8 mouse cellular contexts compared by ENCODE assay signal in the genomic region with DNA sequence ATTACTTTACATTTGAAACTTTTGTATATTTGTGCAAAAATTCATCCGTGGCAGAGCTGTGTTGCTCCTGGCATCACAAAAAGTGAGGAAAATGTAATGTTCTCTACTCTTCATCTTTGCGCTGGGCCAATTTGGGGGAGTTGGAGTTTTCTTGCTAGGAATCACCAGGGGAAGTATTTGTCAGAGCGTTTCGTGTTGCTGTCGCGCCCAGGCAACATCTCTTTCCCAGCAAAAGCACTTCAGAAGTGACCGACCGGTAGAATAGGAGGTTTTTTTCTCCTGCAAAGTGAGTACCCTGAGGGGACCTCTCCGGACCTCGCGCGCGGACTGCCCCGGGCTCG. TPM values are rescaled to one million over a fixed set of nuclear protein-coding genes. Genes with fewer than 3 reads are reported as not detected.
DNase-seq lines count a peak whose midpoint lies in the region; ATAC-seq and TF ChIP-seq lines count a peak whose summit lies in the region.

No protein-coding gene starts in this region.

- peaks cover 5% of the 10 kb centered on the region for H3K36me3 ChIP-seq in heart, embryonic 12.5 days
- H3K36me3 ChIP-seq in forebrain, embryonic 13.5 days (ENCODE audit: poor library complexity, severe bottlenecking): peaks cover 6% of the 10 kb centered on the region; the same call in 1 of the 2 replicates
- H3K36me3 ChIP-seq in liver, embryonic 14.5 days (replicated peaks; ENCODE audit: control insufficient read depth, insufficient read depth, low read depth): no peaks in the 10 kb centered on the region

- no peak for TF ChIP-seq EP300 in liver, embryonic 14.5 days (IDR thresholded peaks at IDR 0.05; ENCODE audit: low read depth)

- no peak for ATAC-seq in heart, embryonic 12.5 days (ENCODE audit: insufficient number of reproducible peaks, low FRiP score)
- ATAC-seq in CD4-positive, CD25-positive, alpha-beta regulatory T cell, adult 4 months: peak; percentile 0
- no peak for ATAC-seq in forebrain, embryonic 13.5 days
- no peak for ATAC-seq in liver, embryonic 14.5 days (ENCODE audit: insufficient read depth)

- peaks cover 21% of the 10 kb centered on the region for H3K4me1 ChIP-seq in heart, embryonic 12.5 days (replicated peaks)
- H3K4me1 ChIP-seq in forebrain, embryonic 13.5 days: peaks cover 45% of the 10 kb centered on the region
- H3K4me1 ChIP-seq in liver, embryonic 14.5 days (replicated peaks; ENCODE audit: control insufficient read depth in 2 of 2, insufficient read depth in 2 of 2, low read length in 1 of 2): peaks cover 18 to 22% of the 10 kb centered on the region in 2 experiments

- WGBS in heart, embryonic 12.5 days: under 1% methylated on average over 15 of the region's 15 CpGs
- WGBS in forebrain, embryonic 13.5 days: 2% methylated on average over 15 of the region's 15 CpGs
- WGBS in liver, embryonic 14.5 days (ENCODE audit: insufficient replicate concordance): 3% methylated on average over 14 of the region's 15 CpGs

- H3K4me3 ChIP-seq in heart, embryonic 12.5 days: peak overlapping the region; percentile 73
- peak overlapping the region; percentile 85 for H3K4me3 ChIP-seq in forebrain, embryonic 13.5 days
- H3K4me3 ChIP-seq in liver, embryonic 14.5 days (ENCODE audit: insufficient read depth in 1 of 2, low read depth in 2 of 2, low read length in 2 of 2): peak overlapping the region; percentile 77 to 92

- no peak for DNase-seq in heart, postnatal 4 days
- DNase-seq in liver, embryonic 14.5 days (ENCODE audit: low read depth in 3 of 3, low spot score in 3 of 3): peak in 1 of 3 experiments; percentile 14
- DNase-seq in ovary, adult 18-20 months (ENCODE audit: low spot score): no peak
- no peak for DNase-seq in cerebellum, postnatal 14 days
- no peak for DNase-seq in urinary bladder, adult 2 months (ENCODE audit: low spot score)

- peak overlapping the region; percentile 45 for H3K9ac ChIP-seq in heart, embryonic 12.5 days
- peak overlapping the region; percentile 94 for H3K9ac ChIP-seq in forebrain, embryonic 13.5 days
- peak overlapping the region; percentile 98 for H3K9ac ChIP-seq in liver, embryonic 14.5 days (replicated peaks)

- H3K27me3 ChIP-seq in heart, embryonic 12.5 days (replicated peaks): no peaks in the 10 kb centered on the region
- H3K27me3 ChIP-seq in forebrain, embryonic 13.5 days: no peaks in the 10 kb centered on the region
- H3K27me3 ChIP-seq in liver, embryonic 14.5 days (ENCODE audit: control insufficient read depth, insufficient read depth, low read length): no peaks in the 10 kb centered on the region

- no peaks in the 10 kb centered on the region for H3K9me3 ChIP-seq in heart, embryonic 12.5 days (replicated peaks)
- no peaks in the 10 kb centered on the region for H3K9me3 ChIP-seq in forebrain, embryonic 13.5 days (replicated peaks)
- H3K9me3 ChIP-seq in liver, embryonic 14.5 days (ENCODE audit: control insufficient read depth, low read length): no peaks in the 10 kb centered on the region

- TF ChIP-seq CTCF in liver, embryonic 14.5 days (IDR thresholded peaks at IDR 0.05; ENCODE audit: low read depth): no peak

- H3K4me2 ChIP-seq in heart, embryonic 12.5 days: peak overlapping the region; percentile 63
- H3K4me2 ChIP-seq in forebrain, embryonic 13.5 days: peak overlapping the region; percentile 85
- peak overlapping the region; percentile 81 for H3K4me2 ChIP-seq in liver, embryonic 14.5 days (ENCODE audit: low read depth)

- peak overlapping the region; percentile 95 for H3K27ac ChIP-seq in heart, embryonic 12.5 days (ENCODE audit: poor library complexity, severe bottlenecking)
- H3K27ac ChIP-seq in forebrain, embryonic 13.5 days: peak overlapping the region; percentile 82; the same call in 1 of the 2 replicates
- H3K27ac ChIP-seq in liver, embryonic 14.5 days: peak overlapping the region; percentile 75

RNA-seq across cellular contexts. Expression of a gene that starts 4.5 kb away (rescaled TPM):
- 2.0 TPM in 2 replicates for polyA plus RNA-seq in heart, embryonic 12.5 days (2016; fragmentation: Nextera tagmentation; extraction: Ambion mirVana)
- total RNA-seq in heart, postnatal 4 days (2021): 1 to 10 TPM; 1.1 to 1.5 TPM
- 1 to 10 TPM; 3.2 to 3.4 TPM for polyA plus RNA-seq in CD4-positive, CD25-positive, alpha-beta regulatory T cell, adult 4 months (2017; shearing (Covaris generic))
- 4.7 TPM in 2 replicates for polyA plus RNA-seq in forebrain, embryonic 13.5 days (2015; fragmentation: Nextera tagmentation; extraction: Ambion mirVana)
- polyA plus RNA-seq in liver, embryonic 14.5 days (2012; rRNA removed): 0.38 and 0.61 TPM in 2 replicates
- 0.33 and 0.62 TPM in 2 replicates for polyA plus RNA-seq in liver, embryonic 14.5 days (2014; fragmentation: Nextera tagmentation; extraction: Ambion mirVana)
- 2.3 and 2.9 TPM in 2 replicates for polyA plus RNA-seq in urinary bladder, adult 2 months (2012; rRNA removed)

RNA-seq across cellular contexts. Expression of a gene that starts 4.7 kb away (rescaled TPM):
- 33.8 and 35.9 TPM in 2 replicates for polyA plus RNA-seq in heart, embryonic 12.5 days (2016; fragmentation: Nextera tagmentation; extraction: Ambion mirVana)
- total RNA-seq in heart, postnatal 4 days (2021): 10 to 100 TPM; 42.9 to 46.6 TPM
- polyA plus RNA-seq in CD4-positive, CD25-positive, alpha-beta regulatory T cell, adult 4 months (2017; shearing (Covaris generic)): 10 to 100 TPM; 77.0 to 89.9 TPM
- polyA plus RNA-seq in forebrain, embryonic 13.5 days (2015; fragmentation: Nextera tagmentation; extraction: Ambion mirVana): 37.4 and 39.7 TPM in 2 replicates
- polyA plus RNA-seq in liver, embryonic 14.5 days (2012; rRNA removed): 9.7 and 13.8 TPM in 2 replicates
- 20.5 and 21.8 TPM in 2 replicates for polyA plus RNA-seq in liver, embryonic 14.5 days (2014; fragmentation: Nextera tagmentation; extraction: Ambion mirVana)
- polyA plus RNA-seq in urinary bladder, adult 2 months (2012; rRNA removed): 24.2 and 29.6 TPM in 2 replicates

Comparison
In these comparisons a context has a peak if more than half of its experiments do, and no peak if none do; other contexts are left out.
1. H3K9ac ChIP-seq: peak in every context shown above with its lines; median percentile 98 in liver, embryonic 14.5 days; 94 in forebrain, embryonic 13.5 days; 45 in heart, embryonic 12.5 days.